Mouse (Mus musculus) hindbrain, embryonic 15.5 days (tissue): ENCODE measurements around the gene Stom. TPM values are rescaled to one million over a fixed set of nuclear protein-coding genes. Genes with fewer than 3 reads are reported as not detected.

Experiments used
- ATAC-seq: fragments of 200-750 bp; cut with Nextera tagmentation; 2 replicates; pipeline ENCODE4 v1.8.0; 2017; ENCODE audit warnings: low read depth, moderate number of reproducible peaks, moderate TSS enrichment; ENCODE audit not compliant: low FRiP score
- H3K27ac ChIP-seq: fragments of 300-500 bp; sonication (generic); replicated peaks from 2 replicates; pipeline ENCODE4 v1.5.1; 2015; ENCODE audit warnings: mild to moderate bottlenecking, inconsistent platforms
- H3K27me3 ChIP-seq: fragments of 300-500 bp; sonication (generic); 2 replicates; pipeline ENCODE4 v1.6.1; 2015; ENCODE audit warnings: control low read depth, inconsistent platforms
- H3K36me3 ChIP-seq: fragments of 300-500 bp; sonication (generic); 2 replicates; pipeline ENCODE4 v1.6.1; 2015; ENCODE audit warnings: control low read depth, inconsistent platforms
- H3K4me1 ChIP-seq: fragments of 300-500 bp; sonication (generic); replicated peaks from 2 replicates; pipeline ENCODE4 v1.6.1; 2015; ENCODE audit warnings: control low read depth, inconsistent platforms
- H3K4me2 ChIP-seq: fragments of 300-500 bp; sonication (generic); 2 replicates; pipeline ENCODE4 v1.6.1; 2015; ENCODE audit warnings: moderate library complexity, mild to moderate bottlenecking, inconsistent platforms
- H3K4me3 ChIP-seq: fragments of 300-500 bp; sonication (generic); 2 replicates; pipeline ENCODE4 v1.5.1; 2015; ENCODE audit warnings: mild to moderate bottlenecking, inconsistent platforms
- H3K9ac ChIP-seq: fragments of 300-500 bp; sonication (generic); 2 replicates; pipeline ENCODE4 v1.6.1; 2015; ENCODE audit warnings: inconsistent platforms
- H3K9me3 ChIP-seq: fragments of 300-500 bp; sonication (generic); 2 replicates; pipeline ENCODE4 v1.6.1; 2016; ENCODE audit warnings: control low read depth, inconsistent platforms
- WGBS: fragments of 180-500 bp; shearing (Covaris S2); methylation state at CpG from one replicate; pipeline ENCODE4 v1.1.7; 2015; 5-methylcytosine and 5-hydroxymethylcytosine counted together
- polyA plus RNA-seq: library from polyadenylated mRNA; unstranded; fragments of >200 nt; fragmentation: Nextera tagmentation; extraction: Ambion mirVana; gene quantifications from 2 replicates; pipeline ENCODE4 v1.2.1, GENCODE M21; 2015

The Stom gene
- polyA plus RNA-seq, 1 experiment from 2014 or later, result 25.2 TPM

GRCm38 (mm10) chr2:35317604-35318003 lies 19.2 kb downstream of the Stom start:
- peaks cover 10% of the 10 kb centered on the region for H3K4me1 ChIP-seq
- WGBS, result 85% methylated on average over 4 of the region's 4 CpGs
- no peaks in the 10 kb centered on the region for H3K27me3 ChIP-seq
- no peak overlapping the region for H3K4me3 ChIP-seq
- no peak for ATAC-seq
- H3K9ac ChIP-seq, result no peak overlapping the region
- no peak overlapping the region for H3K4me2 ChIP-seq
- no peak overlapping the region for H3K27ac ChIP-seq
- H3K9me3 ChIP-seq, result no peaks in the 10 kb centered on the region
- H3K36me3 ChIP-seq, result no peaks in the 10 kb centered on the region

- H3K27ac ChIP-seq, result no peak overlapping the region
- WGBS, result 39% methylated on average over 3 of the region's 3 CpGs
- H3K27me3 ChIP-seq, result no peaks in the 10 kb centered on the region
- H3K4me2 ChIP-seq, result no peak overlapping the region
- no peak overlapping the region for H3K4me3 ChIP-seq
- no peaks in the 10 kb centered on the region for H3K4me1 ChIP-seq
- H3K9ac ChIP-seq, result no peak overlapping the region
- no peaks in the 10 kb centered on the region for H3K36me3 ChIP-seq
- no peaks in the 10 kb centered on the region for H3K9me3 ChIP-seq
- ATAC-seq, result no peak
These were observed 22.5 kb downstream of the Stom start for GRCm38 (mm10) chr2:35314300-35314699.

GRCm38 (mm10) chr2:35309906-35310493 lies 26.8 kb downstream of the Stom start:
- Histone ChIP-seq H3K4me1 (no peaks in the 10 kb centered on the region), H3K27ac (no peak overlapping the region), H3K4me3 (no peak overlapping the region), H3K4me2 (no peak overlapping the region), H3K36me3 (no peaks in the 10 kb centered on the region), H3K9ac (no peak overlapping the region), H3K9me3 (no peaks in the 10 kb centered on the region), H3K27me3 (no peaks in the 10 kb centered on the region)
- 86% methylated on average over 4 of the region's 4 CpGs for WGBS
- no peak for ATAC-seq

- H3K27me3 ChIP-seq, result no peaks in the 10 kb centered on the region
- H3K4me1 ChIP-seq, result no peaks in the 10 kb centered on the region
- H3K36me3 ChIP-seq, result no peaks in the 10 kb centered on the region
- no peak overlapping the region for H3K4me2 ChIP-seq
- no peak for ATAC-seq
- no peak overlapping the region for H3K27ac ChIP-seq
- no peak overlapping the region for H3K9ac ChIP-seq
- H3K9me3 ChIP-seq, result no peaks in the 10 kb centered on the region
- no peak overlapping the region for H3K4me3 ChIP-seq
- WGBS, result 67% methylated on average over 1 of the region's 1 CpGs
These were observed 28.6 kb downstream of the Stom start for GRCm38 (mm10) chr2:35308166-35308565.

- Histone ChIP-seq H3K36me3 (no peaks in the 10 kb centered on the region), H3K27me3 (no peaks in the 10 kb centered on the region), H3K9ac (no peak overlapping the region), H3K4me1 (no peaks in the 10 kb centered on the region), H3K27ac (no peak overlapping the region), H3K4me3 (no peak overlapping the region), H3K9me3 (no peaks in the 10 kb centered on the region), H3K4me2 (no peak overlapping the region)
- 87% methylated on average over 13 of the region's 13 CpGs for WGBS
- no peak for ATAC-seq
These were observed 34.5 kb downstream of the Stom start for GRCm38 (mm10) chr2:35302049-35302885.

GRCm38 (mm10) chr2:35299437-35299836 lies 37.3 kb downstream of the Stom start:
- Histone ChIP-seq H3K4me3 (no peak overlapping the region), H3K9me3 (no peaks in the 10 kb centered on the region), H3K9ac (no peak overlapping the region), H3K4me1 (no peaks in the 10 kb centered on the region), H3K27ac (no peak overlapping the region), H3K36me3 (no peaks in the 10 kb centered on the region), H3K4me2 (no peak overlapping the region), H3K27me3 (no peaks in the 10 kb centered on the region)
- ATAC-seq, result no peak
- 90% methylated on average over 2 of the region's 2 CpGs for WGBS

- H3K4me1 ChIP-seq, result no peaks in the 10 kb centered on the region
- no peaks in the 10 kb centered on the region for H3K36me3 ChIP-seq
- H3K9me3 ChIP-seq, result no peaks in the 10 kb centered on the region
- H3K4me2 ChIP-seq, result no peak overlapping the region
- H3K27ac ChIP-seq, result no peak overlapping the region
- no peak overlapping the region for H3K4me3 ChIP-seq
- H3K27me3 ChIP-seq, result no peaks in the 10 kb centered on the region
- H3K9ac ChIP-seq, result no peak overlapping the region
- WGBS, result 33% methylated on average over 15 of the region's 15 CpGs
- ATAC-seq, result peak; percentile 63; the same call in 1 of the 2 replicates
These were observed 39.0 kb downstream of the Stom start for GRCm38 (mm10) chr2:35297703-35298332.

- no peaks in the 10 kb centered on the region for H3K4me1 ChIP-seq
- no peaks in the 10 kb centered on the region for H3K36me3 ChIP-seq
- no peak for ATAC-seq
- H3K4me2 ChIP-seq, result no peak overlapping the region
- H3K9ac ChIP-seq, result no peak overlapping the region
- no peak overlapping the region for H3K4me3 ChIP-seq
- H3K27me3 ChIP-seq, result no peaks in the 10 kb centered on the region
- H3K9me3 ChIP-seq, result no peaks in the 10 kb centered on the region
- H3K27ac ChIP-seq, result no peak overlapping the region
- WGBS, result 90% methylated on average over 8 of the region's 8 CpGs
These were observed 43.5 kb downstream of the Stom start for GRCm38 (mm10) chr2:35293291-35293690.

GRCm38 (mm10) chr2:35292700-35293099 lies 44.1 kb downstream of the Stom start:
- WGBS, result 57% methylated on average over 3 of the region's 3 CpGs
- no peaks in the 10 kb centered on the region for H3K36me3 ChIP-seq
- no peak for ATAC-seq

GRCm38 (mm10) chr2:35291856-35292255 lies 44.9 kb downstream of the Stom start:
- H3K9me3 ChIP-seq, result no peaks in the 10 kb centered on the region
- no peaks in the 10 kb centered on the region for H3K36me3 ChIP-seq
- no peak overlapping the region for H3K4me3 ChIP-seq
- no peaks in the 10 kb centered on the region for H3K4me1 ChIP-seq
- no peaks in the 10 kb centered on the region for H3K27me3 ChIP-seq
- H3K9ac ChIP-seq, result no peak overlapping the region
- no peak overlapping the region for H3K27ac ChIP-seq
- H3K4me2 ChIP-seq, result no peak overlapping the region
- 24% methylated on average over 3 of the region's 3 CpGs for WGBS
- no peak for ATAC-seq

More at GRCm38 (mm10) chr2:35292700-35293099, 44.1 kb downstream of the Stom start:
- Histone ChIP-seq H3K4me3 (no peak overlapping the region), H3K4me2 (no peak overlapping the region), H3K27ac (no peak overlapping the region), H3K9ac (no peak overlapping the region), H3K9me3 (no peaks in the 10 kb centered on the region), H3K27me3 (no peaks in the 10 kb centered on the region), H3K4me1 (no peaks in the 10 kb centered on the region)

- H3K4me1 ChIP-seq, result no peaks in the 10 kb centered on the region
- H3K27ac ChIP-seq, result no peak overlapping the region
- no peaks in the 10 kb centered on the region for H3K9me3 ChIP-seq
- H3K36me3 ChIP-seq, result no peaks in the 10 kb centered on the region
- H3K27me3 ChIP-seq, result peaks cover 7% of the 10 kb centered on the region; the same call in 1 of the 2 replicates
- ATAC-seq, result peak; percentile 60
- no peak overlapping the region for H3K4me3 ChIP-seq
- 41% methylated on average over 13 of the region's 13 CpGs for WGBS
- no peak overlapping the region for H3K4me2 ChIP-seq
- no peak overlapping the region for H3K9ac ChIP-seq
These were observed 47.8 kb downstream of the Stom start for GRCm38 (mm10) chr2:35288758-35289635.
